Mouse (Mus musculus): ENCODE measurements at regions not wholly inside any gene's neighbourhood (a gene's known extent, or its start where the extent isn't known, plus 50 kb on each side); places are given as distances from the start of the nearest gene placed in this dataset.

DNA sequence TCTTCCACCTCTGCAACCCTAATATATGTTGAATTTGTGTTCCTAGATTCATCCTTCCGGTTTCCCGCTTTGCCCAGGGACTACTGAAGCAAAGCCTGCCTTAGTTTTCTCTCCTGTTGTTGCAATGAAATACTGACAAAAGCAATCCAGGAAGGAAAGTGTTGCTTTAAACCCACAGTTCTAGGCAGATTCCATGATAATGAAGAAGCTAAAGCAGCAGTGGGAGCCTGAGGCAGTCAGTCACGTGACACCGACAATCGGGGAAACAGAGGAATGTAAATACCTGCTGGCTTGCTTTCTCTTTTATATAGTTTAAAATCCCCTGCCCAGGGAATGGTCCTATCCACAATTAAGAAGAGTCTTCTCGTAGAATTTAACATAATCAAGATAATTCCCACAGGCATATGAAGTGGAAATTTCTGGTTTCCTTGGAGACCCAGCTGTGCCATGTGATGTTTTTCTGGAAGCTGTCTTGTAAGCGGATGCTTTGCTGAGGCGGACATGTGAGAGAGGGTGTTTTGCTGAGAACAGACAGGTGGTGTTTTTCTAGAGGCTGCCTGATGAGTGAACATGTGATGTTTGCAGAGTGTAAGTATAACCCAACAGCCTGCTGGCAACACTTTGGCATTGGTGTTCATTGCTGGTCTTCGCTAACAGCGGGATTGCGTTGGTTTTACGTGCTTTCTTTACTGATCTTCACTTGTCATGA, 398.0 kb downstream of the Prim2 start:
- DNase-seq (ENCODE audit: low spot score in 2 of 2) = peak; percentile 12 to 27

DNA sequence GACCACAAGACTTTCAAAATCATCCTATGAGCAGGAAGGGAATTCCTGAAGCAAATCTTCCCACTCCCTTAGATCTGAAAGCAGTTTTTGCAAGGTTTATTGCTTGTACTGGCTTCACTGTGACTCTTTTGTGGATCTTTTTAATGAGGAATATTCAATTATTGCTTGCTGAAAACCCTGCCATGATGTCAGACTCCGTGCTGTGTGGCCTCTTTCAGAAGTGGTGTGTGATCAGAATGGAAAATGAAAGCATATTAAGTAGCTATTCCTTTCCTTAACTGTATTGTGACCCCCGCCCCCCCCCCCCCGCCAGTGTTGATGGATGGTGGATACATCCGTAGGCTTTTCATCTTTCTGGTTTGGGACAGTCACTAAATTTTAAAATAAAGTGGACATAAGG, 400.4 kb downstream of the Prim2 start:
- DNase-seq (ENCODE audit: low spot score in 2 of 2) = no peak

DNA sequence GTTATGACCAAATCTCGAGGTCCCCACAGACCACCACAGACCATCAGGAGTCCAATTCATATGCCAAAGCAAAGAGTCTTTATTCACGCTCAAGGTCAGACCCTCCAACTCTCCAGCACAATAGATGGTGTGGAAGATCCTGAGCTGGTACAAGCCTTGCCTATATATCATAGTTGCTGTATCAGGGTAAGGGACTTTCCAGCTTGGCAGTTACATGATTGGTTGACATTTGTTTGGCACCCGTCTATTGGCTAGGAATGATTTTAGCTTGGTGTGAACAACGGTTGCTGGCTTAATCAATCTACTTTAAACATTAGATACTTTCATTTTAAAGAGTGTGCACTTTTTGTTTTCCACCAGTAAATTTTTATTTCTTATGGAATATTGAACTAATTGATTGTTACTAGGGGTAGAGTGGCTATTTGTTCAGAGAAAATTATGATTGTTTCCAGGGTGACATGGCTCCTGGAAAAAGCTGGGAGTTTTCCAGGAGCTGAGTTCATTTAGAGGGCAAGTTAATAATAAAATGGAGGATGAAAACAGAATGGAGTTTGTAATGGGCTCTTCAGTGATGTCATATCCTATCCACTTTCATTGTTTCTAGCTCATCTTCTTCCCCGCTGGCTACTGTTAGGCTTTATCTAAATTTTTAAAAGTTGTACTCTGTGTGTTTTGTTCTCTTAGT, 403.7 kb downstream of the Prim2 start:
- DNase-seq (ENCODE audit: low spot score in 2 of 2) = no peak

DNA sequence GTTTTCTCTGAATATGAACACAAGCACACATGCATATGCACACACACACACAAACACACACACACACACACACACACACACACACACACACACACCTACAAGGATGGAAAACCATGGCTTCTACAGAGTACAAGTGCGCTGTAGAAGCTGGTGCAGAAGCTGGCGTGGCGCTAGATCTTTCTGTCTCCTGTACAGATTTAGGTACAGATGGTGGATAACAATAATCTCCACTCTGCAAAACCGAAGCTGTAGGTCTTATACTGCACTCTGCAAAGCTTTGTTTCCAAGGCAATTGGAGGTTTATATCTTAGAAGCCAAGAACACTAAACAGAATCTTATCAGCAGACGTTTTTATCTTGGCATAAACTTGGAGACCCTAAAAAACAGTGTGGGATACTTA, 420.1 kb downstream of the Prim2 start:
- DNase-seq (ENCODE audit: low spot score in 2 of 2) = no peak

DNA sequence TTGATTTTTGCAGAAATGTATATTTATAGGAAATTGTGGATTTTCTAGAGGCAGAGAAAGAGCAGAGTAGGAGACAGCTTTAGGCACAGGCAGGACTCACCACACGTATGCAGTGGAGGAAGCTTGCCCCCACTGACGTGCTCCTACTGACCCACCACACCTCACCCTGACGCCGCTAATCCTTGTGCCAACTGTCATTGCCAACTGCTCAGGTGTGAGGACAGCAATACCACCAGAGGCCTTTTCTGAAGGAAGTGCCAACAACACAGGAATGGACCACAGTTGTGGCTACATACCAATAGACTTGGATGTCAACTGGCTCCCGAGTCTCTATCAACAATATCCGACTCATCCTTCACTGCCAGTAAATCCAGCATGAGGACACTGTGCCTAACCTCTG, 422.5 kb downstream of the Prim2 start:
- DNase-seq (ENCODE audit: low spot score in 2 of 2) = no peak

DNA sequence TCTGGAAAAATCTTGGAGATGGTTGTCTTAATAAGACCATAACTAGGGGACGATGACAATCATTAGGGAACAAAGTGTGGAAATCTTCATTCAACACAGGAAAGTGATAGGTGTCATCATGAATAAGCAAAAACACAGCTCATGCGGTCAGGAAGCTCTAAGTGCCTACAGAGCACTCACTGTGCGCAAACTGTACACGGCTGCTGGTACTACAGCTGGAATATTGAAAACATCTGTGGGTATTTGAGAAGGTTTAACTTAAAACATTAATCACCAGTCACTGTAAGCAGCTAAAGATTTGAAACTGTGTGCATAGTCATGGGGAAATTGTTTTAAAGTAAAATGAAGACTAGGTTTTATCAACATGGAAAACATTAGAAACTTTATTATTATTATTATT, 424.4 kb downstream of the Prim2 start:
- DNase-seq (ENCODE audit: low spot score in 2 of 2) = no peak

DNA sequence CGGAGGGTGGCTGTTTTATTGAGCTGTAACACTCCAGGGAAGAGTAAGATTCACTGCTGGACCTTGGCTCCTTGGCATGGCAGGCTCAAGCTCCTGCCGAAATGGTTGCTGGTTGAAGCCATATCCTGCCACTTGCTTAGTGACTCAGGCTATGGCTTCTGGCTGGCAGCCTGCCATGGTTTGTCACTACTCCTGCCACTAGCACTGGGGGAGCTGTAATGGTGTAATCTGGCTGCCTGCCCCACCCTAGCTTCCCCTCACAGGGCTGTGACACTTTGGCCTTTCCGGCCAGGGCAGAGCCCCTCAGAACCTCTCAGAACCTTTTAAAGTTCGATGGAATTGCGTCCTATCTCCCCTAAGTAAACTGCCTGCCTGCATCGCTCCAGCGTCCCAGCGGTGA, 424.9 kb downstream of the Prim2 start:
- DNase-seq (ENCODE audit: low spot score in 2 of 2) = no peak

DNA sequence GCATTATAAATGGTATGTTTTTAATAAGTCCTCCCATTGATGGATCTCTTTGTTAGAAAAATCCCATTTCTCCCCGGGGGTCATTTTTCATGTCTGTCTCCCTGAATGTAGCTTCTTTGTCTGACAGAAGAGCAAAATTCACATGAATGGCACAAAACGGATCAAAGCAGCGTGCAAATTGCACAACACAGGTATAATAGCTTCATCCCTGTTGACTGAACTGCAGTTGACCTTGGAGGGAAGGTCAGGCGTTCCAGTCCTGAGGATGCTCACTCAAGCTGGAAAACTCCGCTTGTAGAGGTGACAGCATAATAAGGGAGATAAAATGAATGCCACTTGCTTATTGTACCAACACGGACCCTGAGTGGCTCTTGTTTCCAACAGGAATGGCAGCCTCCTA, 446.6 kb downstream of the Prim2 start:
- no peak for DNase-seq (ENCODE audit: low spot score in 2 of 2)

DNA sequence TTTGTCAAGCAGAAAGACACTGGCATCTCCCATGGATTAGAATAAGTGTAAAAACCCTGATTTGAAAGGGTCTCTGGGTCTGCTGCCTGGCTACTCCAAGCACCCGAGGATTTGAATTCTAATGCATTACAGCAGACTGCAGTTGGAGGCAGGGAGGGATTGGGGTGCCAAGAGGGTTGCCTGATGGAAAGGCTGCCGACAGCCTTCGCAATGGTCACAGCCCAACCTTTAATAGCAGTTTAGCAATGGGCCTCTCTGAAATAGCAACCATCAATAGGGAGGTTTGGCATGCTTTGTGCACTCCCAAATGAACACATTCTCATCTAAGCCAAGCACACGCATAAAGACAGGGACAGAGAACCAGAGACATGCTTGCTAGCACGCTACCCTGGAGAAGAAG, 454.8 kb downstream of the Prim2 start:
- DNase-seq (ENCODE audit: low spot score in 2 of 2) = peak; percentile 47 to 55

DNA sequence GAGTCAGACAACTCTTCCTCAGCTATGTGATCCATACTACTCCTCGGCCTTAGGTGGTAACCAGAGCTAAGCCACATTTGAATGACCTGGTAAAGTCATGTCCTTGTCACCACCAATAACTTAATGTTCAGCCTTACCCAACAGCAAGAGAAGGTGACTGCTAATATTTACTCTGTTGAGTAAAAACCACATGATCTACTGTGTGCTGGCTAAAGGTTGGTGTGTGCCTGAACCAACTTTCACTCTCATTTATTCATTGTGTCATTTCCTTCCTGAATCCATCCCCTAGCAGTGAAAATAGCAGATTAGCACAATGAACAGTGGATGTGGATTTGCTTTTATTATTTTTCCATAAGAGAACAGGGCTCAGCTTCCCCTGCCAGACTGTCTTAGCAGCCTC, 455.2 kb downstream of the Prim2 start:
- DNase-seq (ENCODE audit: low spot score in 2 of 2) = no peak

DNA sequence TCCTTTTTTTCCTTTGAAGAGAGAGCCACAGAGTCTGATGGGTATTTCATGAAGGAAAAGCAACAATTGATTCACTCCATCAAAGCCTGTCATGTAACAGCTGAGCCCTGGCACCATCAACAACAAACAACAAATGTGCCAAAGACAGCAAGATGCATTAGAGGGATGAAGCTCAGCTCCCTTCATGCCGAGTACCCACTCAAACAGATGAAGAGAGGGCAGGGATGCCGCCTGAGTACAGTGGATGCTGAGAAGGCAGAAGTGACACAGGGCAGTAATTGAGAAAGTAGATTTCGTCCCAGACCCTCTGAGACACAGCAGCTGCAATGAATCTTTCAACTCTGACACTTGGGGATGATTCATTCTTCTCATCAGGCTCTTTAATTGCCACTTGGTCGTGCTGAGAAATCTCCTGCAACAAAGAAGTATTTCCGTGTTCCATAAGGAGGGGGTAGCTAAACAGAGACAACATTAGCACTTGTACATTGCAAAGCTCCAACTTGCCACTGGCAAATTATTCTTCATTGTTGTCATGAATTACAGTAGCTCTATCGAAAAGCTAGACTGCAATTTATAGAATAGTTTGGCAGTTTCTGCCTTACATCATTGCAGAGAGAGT, 467.9 kb downstream of the Prim2 start:
- peak; percentile 17 to 28 for DNase-seq (ENCODE audit: low spot score in 2 of 2)

DNA sequence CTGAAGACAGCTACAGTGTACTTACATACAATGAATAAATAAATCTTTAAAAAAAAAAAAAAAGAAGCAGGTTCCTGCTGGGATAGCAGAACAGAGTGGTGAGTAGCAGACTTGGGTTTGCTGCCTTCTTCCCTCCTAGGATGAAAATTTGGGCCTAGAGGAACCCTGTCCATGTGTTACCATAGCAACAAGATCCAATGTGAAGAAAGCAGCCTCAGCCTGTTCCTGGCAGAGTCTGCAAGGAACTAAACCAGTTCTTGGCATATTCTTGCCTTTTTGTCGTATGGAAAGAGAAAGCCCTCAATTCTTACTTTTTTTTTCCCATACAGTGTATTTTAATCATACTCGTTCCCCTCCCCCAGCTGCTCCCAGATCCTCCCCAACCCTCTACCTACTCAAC, 474.5 kb downstream of the Prim2 start:
- no peak for DNase-seq (ENCODE audit: low spot score in 2 of 2)

DNA sequence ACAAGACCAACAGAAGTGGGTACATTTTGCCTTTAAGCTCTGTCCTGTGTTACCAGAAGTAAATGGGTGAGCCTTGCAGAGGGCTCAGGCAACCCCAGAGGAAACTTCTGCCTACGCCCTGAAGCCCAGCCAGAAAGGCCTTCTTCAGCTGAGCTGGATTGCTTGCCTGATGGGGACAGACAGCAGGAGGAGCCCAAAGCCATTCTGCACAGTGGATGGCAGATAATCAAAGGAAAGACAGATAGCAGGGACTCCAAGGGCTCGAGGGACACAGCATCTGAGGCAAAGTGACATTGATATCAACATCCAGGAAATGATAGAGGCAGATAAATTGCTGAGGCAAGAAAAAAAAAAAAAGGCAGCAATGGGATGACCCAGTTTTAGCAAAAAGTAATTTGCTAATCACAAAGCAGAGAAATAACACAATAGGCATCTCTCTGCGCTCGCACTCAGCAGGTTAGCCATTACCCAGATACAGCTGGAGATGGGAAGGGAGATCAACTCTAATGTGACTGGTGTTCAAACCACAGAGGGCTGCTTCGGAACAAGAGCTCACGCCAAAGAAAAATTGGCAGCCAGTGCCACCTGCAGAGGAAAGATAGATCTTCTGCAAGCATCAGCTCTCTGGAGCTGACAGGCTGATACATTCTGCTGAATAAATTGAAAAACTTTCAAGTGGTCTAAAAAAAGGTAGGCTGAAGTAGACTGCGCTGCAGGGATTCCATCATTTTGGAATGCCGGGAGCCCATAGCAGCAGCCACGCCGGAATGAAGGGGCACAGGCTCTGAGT, 494.8 kb downstream of the Prim2 start:
- peak; percentile 29 to 46 for DNase-seq (ENCODE audit: low spot score in 2 of 2)

DNA sequence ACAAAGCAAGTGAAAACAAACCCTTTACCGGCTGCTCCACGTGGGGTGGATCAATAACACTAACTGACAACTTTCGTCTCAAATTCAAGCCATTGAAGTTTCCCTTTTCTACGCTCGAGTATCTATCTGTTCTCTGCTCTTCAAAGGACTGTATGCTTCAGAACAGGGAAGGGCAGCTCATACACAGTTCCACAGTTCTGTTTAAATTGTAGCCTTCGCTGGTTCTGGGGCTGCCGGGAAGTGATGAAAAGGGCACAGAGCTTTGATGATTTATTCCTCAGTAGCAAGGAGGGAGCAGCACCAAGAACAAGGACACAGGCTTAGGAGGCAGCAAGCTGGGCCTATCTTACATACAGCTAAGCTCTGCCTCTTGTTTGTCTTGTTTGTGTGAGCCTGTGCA, 532.6 kb downstream of the Prim2 start:
- DNase-seq (ENCODE audit: low spot score in 2 of 2) = no peak

DNA sequence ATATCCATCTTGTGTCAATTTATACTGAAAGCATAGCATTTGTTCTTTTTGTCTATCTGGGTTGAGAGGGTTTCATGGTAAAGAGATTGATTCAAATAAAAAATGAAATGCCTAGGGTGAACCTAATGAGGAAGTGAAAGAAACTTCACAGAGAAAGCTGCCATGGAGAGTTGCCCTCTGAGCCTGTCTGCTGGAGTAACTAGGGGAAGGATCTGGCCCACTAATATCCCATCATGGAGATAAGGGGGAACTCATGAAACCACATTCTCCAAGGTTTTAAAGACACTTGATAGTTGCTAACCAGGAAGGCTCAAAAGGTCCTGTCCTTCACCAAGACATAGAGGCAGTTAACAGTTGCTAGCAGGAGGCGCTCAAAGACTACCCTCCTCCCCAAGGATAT, 539.2 kb downstream of the Prim2 start:
- DNase-seq (ENCODE audit: low spot score in 2 of 2) = no peak

DNA sequence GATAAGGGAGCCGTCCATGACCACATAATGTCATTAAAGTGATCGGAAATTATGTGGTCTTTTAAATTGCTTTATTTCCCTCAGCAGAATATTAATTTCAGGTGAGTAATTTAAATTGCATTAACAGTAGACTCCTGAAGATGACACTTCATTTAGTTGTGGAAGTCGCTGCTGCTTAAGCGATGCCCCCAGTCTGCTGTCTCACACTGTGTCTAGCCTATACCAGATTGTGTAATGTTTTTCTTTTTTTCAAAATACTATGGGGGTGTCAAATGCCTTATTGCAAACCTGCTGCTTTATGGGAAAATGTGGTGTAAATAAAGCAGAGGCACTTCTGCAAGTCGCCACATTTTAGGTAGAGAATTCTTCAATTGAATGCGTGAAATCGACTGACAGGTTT, 544.5 kb downstream of the Prim2 start:
- no peak for DNase-seq (ENCODE audit: low spot score in 2 of 2)

DNA sequence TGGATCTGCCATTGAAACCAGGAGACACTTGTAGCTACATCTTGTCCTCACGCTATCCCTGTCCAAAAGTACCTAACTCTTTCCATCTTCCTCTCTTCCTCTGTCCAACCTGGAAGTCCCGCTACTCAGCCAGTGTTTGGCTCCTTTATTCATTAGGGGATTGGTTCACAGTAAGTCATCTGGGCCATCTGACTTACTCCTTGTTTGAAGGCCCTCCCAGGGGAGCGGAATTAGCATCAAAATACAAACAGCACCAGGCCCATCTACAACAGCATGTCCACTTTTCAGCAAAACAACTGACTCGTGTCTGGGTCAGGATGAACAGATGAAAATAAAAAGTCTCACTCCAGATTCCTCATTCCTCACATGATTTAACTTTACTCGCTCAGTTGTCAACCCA, 559.2 kb upstream of the Gm5415 start:
- DNase-seq (ENCODE audit: low spot score in 2 of 2) = no peak

DNA sequence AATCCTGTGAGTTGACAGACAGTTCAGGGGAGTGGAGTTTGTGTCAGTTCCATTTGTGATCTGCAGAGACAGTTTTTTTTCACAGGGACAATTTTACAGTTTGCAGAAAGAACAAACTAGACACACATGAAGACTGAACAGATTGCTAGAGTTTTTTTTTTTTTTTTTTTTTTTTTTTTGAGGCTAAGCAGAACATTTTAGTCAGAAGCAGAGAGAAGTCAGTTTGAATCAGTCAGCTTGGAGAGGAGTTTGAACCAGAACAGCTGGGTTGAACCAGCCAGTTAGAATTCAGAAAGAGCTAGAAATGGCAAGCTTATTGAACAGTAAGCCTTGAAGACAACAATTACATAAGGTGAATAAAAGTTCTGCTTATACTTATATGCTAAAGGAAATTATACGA, 557.2 kb upstream of the Gm5415 start:
- DNase-seq (ENCODE audit: low spot score in 2 of 2) = no peak

DNA sequence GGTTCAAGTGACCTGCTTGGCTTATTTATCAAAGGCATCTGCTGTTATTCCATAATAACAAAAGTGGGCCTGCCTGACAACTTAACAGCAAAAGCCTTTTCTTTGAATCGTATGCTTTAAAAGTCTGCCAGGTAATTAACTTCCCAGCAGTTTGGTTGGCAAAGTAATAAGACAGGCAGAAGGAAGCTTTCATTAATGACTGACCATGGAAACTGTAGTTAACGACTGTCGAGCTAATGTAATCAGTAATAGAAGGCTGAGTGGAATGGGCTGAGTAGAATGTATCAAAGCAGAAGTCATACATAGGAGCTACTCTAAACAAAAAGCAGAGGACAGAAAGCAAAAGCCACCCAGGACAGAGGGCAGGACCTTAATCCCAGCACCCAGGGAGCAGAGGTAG, 551.0 kb upstream of the Gm5415 start:
- DNase-seq (ENCODE audit: low spot score in 2 of 2) = no peak

DNA sequence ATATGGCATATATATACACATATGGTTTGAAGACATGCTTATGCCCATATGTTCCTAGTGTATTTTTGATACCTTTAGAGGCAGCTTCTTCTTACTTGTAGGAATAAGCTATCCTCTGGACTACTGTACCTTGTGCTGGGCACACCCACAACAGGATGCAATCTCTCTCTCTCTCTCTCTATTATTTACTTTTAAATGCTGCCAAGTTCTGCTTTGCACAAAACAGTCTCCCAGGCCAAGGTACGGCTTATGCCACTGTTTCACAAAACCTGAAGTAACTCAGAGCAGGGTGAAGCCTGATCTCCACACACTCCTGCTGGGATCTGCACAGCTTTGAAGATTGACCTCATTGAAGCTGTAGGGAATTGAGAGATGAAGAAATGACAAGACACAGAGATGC, 549.8 kb upstream of the Gm5415 start:
- DNase-seq (ENCODE audit: low spot score in 2 of 2) = no peak

DNA sequence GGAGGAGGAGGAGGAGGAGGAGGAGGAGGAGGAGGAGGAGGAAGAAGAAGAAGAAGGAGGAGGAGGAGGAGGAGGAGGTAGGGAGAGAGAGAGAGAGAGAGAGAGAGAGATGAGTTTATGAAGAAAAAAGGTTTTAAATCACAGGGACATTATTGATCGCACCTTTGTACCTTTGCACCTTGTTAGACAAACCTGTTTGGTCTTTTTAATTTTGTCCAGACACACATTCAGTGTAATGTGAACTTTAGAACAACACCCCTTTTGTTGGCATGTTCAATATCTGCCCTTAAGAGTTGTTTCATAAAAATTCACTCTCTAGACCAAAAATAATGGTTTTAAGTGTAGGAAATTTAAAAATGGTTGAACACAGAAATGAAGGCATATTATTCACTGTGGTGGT, 527.5 kb upstream of the Gm5415 start:
- no peak for DNase-seq (ENCODE audit: low spot score in 2 of 2)

DNA sequence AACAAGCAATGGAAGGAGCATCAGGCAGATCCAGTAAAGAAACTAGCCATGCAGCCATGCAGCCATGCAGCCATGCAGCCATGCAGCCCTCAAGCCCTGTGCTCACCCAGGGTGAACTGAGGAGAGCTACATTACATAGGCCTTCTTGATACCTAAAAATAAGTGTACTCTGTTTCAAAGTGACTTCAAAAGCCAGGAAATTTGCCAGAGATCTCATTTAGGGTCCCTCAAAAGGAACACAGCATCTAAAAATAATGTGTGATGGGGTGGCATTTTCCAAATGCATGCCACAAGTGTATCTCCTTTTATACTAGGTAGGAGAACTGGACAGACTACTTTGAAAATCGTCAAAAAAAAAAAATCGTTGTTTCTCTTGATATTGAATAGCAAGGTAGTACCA, 510.9 kb upstream of the Gm5415 start:
- DNase-seq (ENCODE audit: low spot score in 2 of 2) = no peak
